Mouse (Mus musculus): ENCODE data around the gene Brpf3.

DNA sequence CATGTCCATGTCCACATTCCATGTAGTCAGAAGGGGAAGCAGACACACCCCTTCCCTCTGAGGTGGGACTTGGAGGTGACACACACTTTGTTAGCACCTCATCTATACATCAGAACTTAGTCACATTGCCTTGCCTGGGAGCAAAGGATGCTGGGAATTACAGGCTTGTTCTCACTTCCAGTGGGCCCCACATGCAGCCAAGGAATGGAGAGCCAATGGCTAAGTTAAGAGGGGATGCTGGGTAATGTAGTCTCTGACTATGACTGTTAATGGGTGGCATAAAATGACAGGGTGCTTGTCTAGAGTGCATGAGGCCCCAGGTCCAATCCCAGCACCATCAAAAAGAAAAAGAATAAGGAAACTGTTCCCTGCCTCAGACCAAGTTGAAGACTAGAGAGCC, 66.0 kb downstream of the Brpf3 start:
- TF ChIP-seq CTCF (IDR thresholded peaks at IDR 0.05; ENCODE audit: low read depth, low read length) (no peak), GATA1 (IDR thresholded peaks at IDR 0.05; ENCODE audit: borderline replicate concordance, low read length) (no peak)
